Mouse (Mus musculus) small intestine, adult 2 months (tissue): ENCODE data around the gene Slc4a1. TPM values are rescaled to one million over a fixed set of nuclear protein-coding genes. Genes with fewer than 3 reads are reported as not detected.

Experiments used
- H3K27ac ChIP-seq: fragments of 200-500 bp; 2 replicates; pipeline ENCODE4 v1.5.1; 2012; ENCODE audit warnings: low read depth, low read length, control low read depth, inconsistent platforms; ENCODE audit not compliant: insufficient read depth
- H3K27me3 ChIP-seq: fragments of 200-500 bp; 2 replicates; pipeline ENCODE4 v1.6.1; 2012; ENCODE audit warnings: mild to moderate bottlenecking, moderate library complexity, low read length, inconsistent platforms; ENCODE audit not compliant: control insufficient read depth, insufficient read depth
- H3K36me3 ChIP-seq: fragments of 200-500 bp; 2 replicates; pipeline ENCODE4 v1.6.1; 2012; ENCODE audit warnings: mild to moderate bottlenecking, low read length, control low read depth, inconsistent platforms; ENCODE audit not compliant: control insufficient read depth, insufficient read depth
- H3K4me1 ChIP-seq: fragments of 200-500 bp; 2 replicates; pipeline ENCODE4 v1.6.1; 2012; ENCODE audit warnings: low read length, inconsistent platforms, mixed read lengths; ENCODE audit not compliant: control insufficient read depth, insufficient read depth, insufficient read length
- H3K4me3 ChIP-seq: fragments of 200-500 bp; 2 replicates; pipeline ENCODE4 v1.5.1; 2012; ENCODE audit warnings: low read depth, mild to moderate bottlenecking, control low read depth, inconsistent platforms, low read length, moderate library complexity
- CTCF ChIP-seq: fragments of 200-500 bp; IDR thresholded peaks from 2 replicates; pipeline ENCODE4 v1.5.1; 2012; ENCODE audit warnings: low read depth, mild to moderate bottlenecking, control low read depth, inconsistent platforms, low read length, moderate library complexity, mixed read lengths; ENCODE audit not compliant: insufficient replicate concordance, insufficient read length; ENCODE audit errors: extremely low read depth
- POLR2A ChIP-seq: fragments of 200-500 bp; IDR thresholded peaks from 2 replicates; pipeline ENCODE4 v1.6.1; 2012; ENCODE audit warnings: low read depth, mild to moderate bottlenecking, control low read depth, inconsistent platforms, low read length, moderate library complexity
- WGBS: fragments of 180-500 bp; shearing (Covaris S2); methylation state at CpG from one replicate; pipeline ENCODE4 v1.1.7; 2018; 5-methylcytosine and 5-hydroxymethylcytosine counted together
- polyA plus RNA-seq: library from polyadenylated mRNA; depleted of rRNA; stranded (reverse); fragments of >200 nt; gene quantifications from 2 replicates; pipeline ENCODE4 v1.2.3, GENCODE M21; 2012

The Slc4a1 gene
- polyA plus RNA-seq, 1 experiment: not detected

- H3K27me3 ChIP-seq: no peaks in the 10 kb centered on the region
- no peaks in the 10 kb centered on the region for H3K36me3 ChIP-seq
- H3K4me3 ChIP-seq: no peak overlapping the region
- TF ChIP-seq POLR2A: no peak
- TF ChIP-seq CTCF: no peak
- 72% methylated on average over 14 of the region's 14 CpGs for WGBS
- H3K27ac ChIP-seq: no peak overlapping the region
- no peaks in the 10 kb centered on the region for H3K4me1 ChIP-seq
These were observed 1.2 kb downstream of the Slc4a1 start for GRCm38 (mm10) chr11:102364570-102365371.

GRCm38 (mm10) chr11:102363623-102364022 lies 2.4 kb downstream of the Slc4a1 start:
- H3K4me3 ChIP-seq: no peak overlapping the region
- H3K27ac ChIP-seq: no peak overlapping the region
- H3K4me1 ChIP-seq: no peaks in the 10 kb centered on the region
- WGBS: 19% methylated on average over 2 of the region's 2 CpGs
- no peaks in the 10 kb centered on the region for H3K27me3 ChIP-seq
- H3K36me3 ChIP-seq: no peaks in the 10 kb centered on the region
- TF ChIP-seq CTCF: no peak
- no peak for TF ChIP-seq POLR2A

DNA sequence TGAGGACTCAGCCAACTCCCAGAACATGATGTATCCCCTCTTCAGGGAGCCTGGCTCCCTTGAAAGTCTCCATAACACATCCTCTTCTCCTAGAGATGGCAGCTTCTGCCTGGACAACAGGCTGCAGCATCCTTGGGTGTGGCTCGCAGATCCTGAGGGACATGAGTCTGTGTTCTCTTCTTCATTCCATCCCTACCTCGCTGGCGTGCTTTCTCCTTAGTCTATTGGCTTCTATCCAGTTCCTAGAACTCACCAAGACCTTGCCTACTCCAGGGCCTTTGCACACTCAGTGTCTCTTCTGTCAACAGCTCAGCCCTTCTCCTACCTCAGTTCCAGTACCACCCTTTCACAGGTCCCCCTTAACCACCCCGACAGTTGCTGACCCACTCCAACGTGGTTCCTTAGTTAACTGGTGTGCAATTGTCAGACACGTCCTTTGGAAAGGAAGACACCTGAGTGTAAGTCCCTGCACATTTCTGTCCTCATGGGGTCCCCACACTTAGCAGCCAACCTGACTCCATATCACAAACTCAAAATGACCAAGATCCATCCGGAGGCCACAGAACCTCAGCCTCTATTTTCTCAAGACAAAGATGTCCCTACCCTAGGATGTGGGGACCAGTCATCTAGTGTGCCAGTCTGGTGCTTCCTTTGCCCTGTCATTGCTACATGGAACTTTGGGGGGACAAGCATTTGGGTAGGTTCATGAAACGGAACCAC lies 4.1 kb downstream of the Slc4a1 start:
- H3K4me3 ChIP-seq: no peak overlapping the region
- TF ChIP-seq POLR2A (no peak), CTCF (no peak)
- no peak overlapping the region for H3K27ac ChIP-seq
- H3K36me3 ChIP-seq: no peaks in the 10 kb centered on the region
- H3K27me3 ChIP-seq: no peaks in the 10 kb centered on the region
- WGBS: 87% methylated on average over 8 of the region's 8 CpGs
- H3K4me1 ChIP-seq: no peaks in the 10 kb centered on the region

- TF ChIP-seq POLR2A: no peak
- WGBS: 55% methylated on average over 10 of the region's 10 CpGs
- no peaks in the 10 kb centered on the region for H3K36me3 ChIP-seq
- H3K27ac ChIP-seq: no peak overlapping the region
- H3K4me3 ChIP-seq: no peak overlapping the region
- H3K4me1 ChIP-seq: no peaks in the 10 kb centered on the region
- 0 out of 2 replicates have a peak, but pooled peaks cover 4% of the 10 kb centered on the region for H3K27me3 ChIP-seq
These were observed 7.6 kb downstream of the Slc4a1 start for GRCm38 (mm10) chr11:102358365-102358764.

- WGBS: 57% methylated on average over 31 of the region's 31 CpGs
- Histone ChIP-seq H3K36me3 (no peaks in the 10 kb centered on the region), H3K27me3 (0 out of 2 replicates have a peak, but pooled peaks cover 4% of the 10 kb centered on the region), H3K4me1 (no peaks in the 10 kb centered on the region), H3K4me3 (no peak overlapping the region), H3K27ac (no peak overlapping the region)
- TF ChIP-seq CTCF: no peak
- no peak for TF ChIP-seq POLR2A
These were observed 9.2 kb downstream of the Slc4a1 start for GRCm38 (mm10) chr11:102356636-102357350.

GRCm38 (mm10) chr11:102356190-102356589 lies 9.8 kb downstream of the Slc4a1 start:
- H3K27me3 ChIP-seq: 0 out of 2 replicates have a peak, but pooled peaks cover 4% of the 10 kb centered on the region
- WGBS: 81% methylated on average over 12 of the region's 12 CpGs
- no peak for TF ChIP-seq CTCF
- no peak for TF ChIP-seq POLR2A
- no peak overlapping the region for H3K27ac ChIP-seq
- H3K36me3 ChIP-seq: no peaks in the 10 kb centered on the region
- H3K4me1 ChIP-seq: no peaks in the 10 kb centered on the region
- no peak overlapping the region for H3K4me3 ChIP-seq

- Histone ChIP-seq H3K27ac (no peak overlapping the region), H3K4me1 (no peaks in the 10 kb centered on the region), H3K4me3 (no peak overlapping the region), H3K36me3 (no peaks in the 10 kb centered on the region), H3K27me3 (0 out of 2 replicates have a peak, but pooled peaks cover 4% of the 10 kb centered on the region)
- 59% methylated on average over 3 of the region's 3 CpGs for WGBS
- TF ChIP-seq POLR2A (no peak), CTCF (no peak)
These were observed 10.5 kb downstream of the Slc4a1 start for GRCm38 (mm10) chr11:102355501-102355900.
